Mouse (Mus musculus): ENCODE measurements at regions not wholly inside any gene's neighbourhood (a gene's known extent, or its start where the extent isn't known, plus 50 kb on each side); places are given as distances from the start of the nearest gene placed in this dataset.

GRCm38 (mm10) chr7:36023015-36023414 is 220.2 kb upstream of the Zfp507 start:
- no peaks in the 10 kb centered on the region for H3K36me3 ChIP-seq (ENCODE audit: control insufficient read depth, insufficient read depth, low read length)
- no peaks in the 10 kb centered on the region for H3K27me3 ChIP-seq (ENCODE audit: control insufficient read depth, insufficient read depth, low read length)
- H3K4me1 ChIP-seq (replicated peaks; ENCODE audit: control insufficient read depth, insufficient read depth, low read length), result no peaks in the 10 kb centered on the region
- no peak overlapping the region for H3K27ac ChIP-seq (ENCODE audit: control insufficient read depth, insufficient read depth, low read length)
- no peak overlapping the region for H3K4me3 ChIP-seq (ENCODE audit: control insufficient read depth, insufficient read depth, low read length)
- DNase-seq, result no peak
- WGBS, result 80% methylated on average over 10 of the region's 10 CpGs
- no peak for TF ChIP-seq CTCF (IDR thresholded peaks at IDR 0.05; ENCODE audit: borderline replicate concordance, control insufficient read depth, extremely low read depth, insufficient read depth, low read length, poor library complexity)
- no peak for TF ChIP-seq POLR2A (IDR thresholded peaks at IDR 0.05; ENCODE audit: control insufficient read depth, extremely low read depth, insufficient read depth, low read length, poor library complexity)

- Histone ChIP-seq H3K36me3 (ENCODE audit: control insufficient read depth, insufficient read depth, low read length) (no peaks in the 10 kb centered on the region), H3K4me3 (ENCODE audit: control insufficient read depth, insufficient read depth, low read length) (no peak overlapping the region), H3K27me3 (ENCODE audit: control insufficient read depth, insufficient read depth, low read length) (no peaks in the 10 kb centered on the region), H3K4me1 (replicated peaks; ENCODE audit: control insufficient read depth, insufficient read depth, low read length) (no peaks in the 10 kb centered on the region), H3K27ac (ENCODE audit: control insufficient read depth, insufficient read depth, low read length) (no peak overlapping the region)
- 79% methylated on average over 6 of the region's 6 CpGs for WGBS
- no peak for TF ChIP-seq CTCF (IDR thresholded peaks at IDR 0.05; ENCODE audit: borderline replicate concordance, control insufficient read depth, extremely low read depth, insufficient read depth, low read length, poor library complexity)
- TF ChIP-seq POLR2A (IDR thresholded peaks at IDR 0.05; ENCODE audit: control insufficient read depth, extremely low read depth, insufficient read depth, low read length, poor library complexity), result no peak
- no peak for DNase-seq
Measured at GRCm38 (mm10) chr7:36022489-36022888, 219.7 kb upstream of the Zfp507 start.

- no peak for DNase-seq
- no peak overlapping the region for H3K4me3 ChIP-seq (ENCODE audit: control insufficient read depth, insufficient read depth, low read length)
- 32% methylated on average over 19 of the region's 19 CpGs for WGBS
- H3K27me3 ChIP-seq (ENCODE audit: control insufficient read depth, insufficient read depth, low read length), result no peaks in the 10 kb centered on the region
- no peak overlapping the region for H3K27ac ChIP-seq (ENCODE audit: control insufficient read depth, insufficient read depth, low read length)
- H3K4me1 ChIP-seq (replicated peaks; ENCODE audit: control insufficient read depth, insufficient read depth, low read length), result no peaks in the 10 kb centered on the region
- TF ChIP-seq CTCF (IDR thresholded peaks at IDR 0.05; ENCODE audit: borderline replicate concordance, control insufficient read depth, extremely low read depth, insufficient read depth, low read length, poor library complexity), result no peak
- no peak for TF ChIP-seq POLR2A (IDR thresholded peaks at IDR 0.05; ENCODE audit: control insufficient read depth, extremely low read depth, insufficient read depth, low read length, poor library complexity)
- H3K36me3 ChIP-seq (ENCODE audit: control insufficient read depth, insufficient read depth, low read length), result no peaks in the 10 kb centered on the region
Measured at GRCm38 (mm10) chr7:36016926-36017753, 214.3 kb upstream of the Zfp507 start.

GRCm38 (mm10) chr7:35996609-35997008 is 193.8 kb upstream of the Zfp507 start:
- no peaks in the 10 kb centered on the region for H3K36me3 ChIP-seq (ENCODE audit: control insufficient read depth, insufficient read depth, low read length)
- H3K4me3 ChIP-seq (ENCODE audit: control insufficient read depth, insufficient read depth, low read length), result no peak overlapping the region
- TF ChIP-seq POLR2A (IDR thresholded peaks at IDR 0.05; ENCODE audit: control insufficient read depth, extremely low read depth, insufficient read depth, low read length, poor library complexity) (no peak), CTCF (IDR thresholded peaks at IDR 0.05; ENCODE audit: borderline replicate concordance, control insufficient read depth, extremely low read depth, insufficient read depth, low read length, poor library complexity) (no peak)
- DNase-seq, result no peak
- no peak overlapping the region for H3K27ac ChIP-seq (ENCODE audit: control insufficient read depth, insufficient read depth, low read length)
- H3K4me1 ChIP-seq (replicated peaks; ENCODE audit: control insufficient read depth, insufficient read depth, low read length), result no peaks in the 10 kb centered on the region
- no peaks in the 10 kb centered on the region for H3K27me3 ChIP-seq (ENCODE audit: control insufficient read depth, insufficient read depth, low read length)
- 85% methylated on average over 5 of the region's 5 CpGs for WGBS

GRCm38 (mm10) chr7:35992511-35992910 is 189.7 kb upstream of the Zfp507 start:
- Histone ChIP-seq H3K36me3 (ENCODE audit: control insufficient read depth, insufficient read depth, low read length) (no peaks in the 10 kb centered on the region), H3K4me1 (replicated peaks; ENCODE audit: control insufficient read depth, insufficient read depth, low read length) (no peaks in the 10 kb centered on the region), H3K4me3 (ENCODE audit: control insufficient read depth, insufficient read depth, low read length) (no peak overlapping the region), H3K27ac (ENCODE audit: control insufficient read depth, insufficient read depth, low read length) (no peak overlapping the region), H3K27me3 (ENCODE audit: control insufficient read depth, insufficient read depth, low read length) (no peaks in the 10 kb centered on the region)
- no peak for DNase-seq
- TF ChIP-seq CTCF (IDR thresholded peaks at IDR 0.05; ENCODE audit: borderline replicate concordance, control insufficient read depth, extremely low read depth, insufficient read depth, low read length, poor library complexity) (no peak), POLR2A (IDR thresholded peaks at IDR 0.05; ENCODE audit: control insufficient read depth, extremely low read depth, insufficient read depth, low read length, poor library complexity) (no peak)
- 5% methylated on average over 8 of the region's 8 CpGs for WGBS

- H3K36me3 ChIP-seq (ENCODE audit: control insufficient read depth, insufficient read depth, low read length), result no peaks in the 10 kb centered on the region
- no peaks in the 10 kb centered on the region for H3K4me1 ChIP-seq (replicated peaks; ENCODE audit: control insufficient read depth, insufficient read depth, low read length)
- no peak overlapping the region for H3K27ac ChIP-seq (ENCODE audit: control insufficient read depth, insufficient read depth, low read length)
- DNase-seq, result no peak
- WGBS, result 7% methylated on average over 5 of the region's 5 CpGs
- H3K4me3 ChIP-seq (ENCODE audit: control insufficient read depth, insufficient read depth, low read length), result no peak overlapping the region
- H3K27me3 ChIP-seq (ENCODE audit: control insufficient read depth, insufficient read depth, low read length), result no peaks in the 10 kb centered on the region
- TF ChIP-seq CTCF (IDR thresholded peaks at IDR 0.05; ENCODE audit: borderline replicate concordance, control insufficient read depth, extremely low read depth, insufficient read depth, low read length, poor library complexity) (no peak), POLR2A (IDR thresholded peaks at IDR 0.05; ENCODE audit: control insufficient read depth, extremely low read depth, insufficient read depth, low read length, poor library complexity) (no peak)
Measured at GRCm38 (mm10) chr7:35991141-35991540, 188.3 kb upstream of the Zfp507 start.

Data from thymus, adult 2 months (tissue).